Mouse (Mus musculus): ENCODE data around the gene Akirin2.

The Akirin2 gene

GRCm38 (mm10) chr4:34550748-34551097 is at the start of gene Akirin2:
Gene Akirin2 (plus strand): TSS chr4:34550937.
- Histone ChIP-seq H3K36me3 (ENCODE audit: insufficient read depth, low read length) (peaks cover 15% of the 10 kb centered on the region), H3K4me3 (replicated peaks; ENCODE audit: low read length) (peak within 1 kb of the TSS; percentile 91), H3K27me3 (ENCODE audit: insufficient read depth, low read length) (no peaks in the 10 kb centered on the region), H3K9me3 (ENCODE audit: low read length) (peaks cover 15% of the 10 kb centered on the region; the same call in 1 of the 2 replicates), H3K4me1 (replicated peaks; ENCODE audit: low read depth, low read length) (peaks cover 37% of the 10 kb centered on the region)
- TF ChIP-seq POU5F1 (IDR thresholded peaks at IDR 0.05; ENCODE audit: borderline replicate concordance, low read length) (no peak), NANOG (IDR thresholded peaks at IDR 0.05; ENCODE audit: borderline replicate concordance, low read length) (no peak)

DNA sequence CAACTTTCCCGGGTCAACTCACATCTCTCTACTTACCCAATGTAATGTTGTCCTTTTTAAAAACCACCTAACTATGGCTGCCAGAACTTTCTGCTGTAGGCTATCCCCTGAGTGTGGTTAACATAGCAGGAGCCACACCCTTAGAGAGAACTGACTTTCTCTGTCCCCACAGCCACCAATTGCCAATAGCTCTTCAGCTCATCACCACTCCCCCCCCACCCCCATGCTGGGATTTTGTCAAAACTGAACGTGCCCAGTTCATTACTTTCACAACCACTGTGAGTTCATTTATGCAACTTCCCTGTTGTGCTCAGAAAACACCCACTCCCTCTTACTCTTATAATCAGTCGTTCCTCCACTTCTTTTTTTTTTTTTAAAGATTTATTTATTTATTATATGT is 40.4 kb upstream of the Akirin2 start:
- H3K4me1 ChIP-seq (replicated peaks; ENCODE audit: low read depth, low read length) = no peaks in the 10 kb centered on the region
- no peak for TF ChIP-seq NANOG (IDR thresholded peaks at IDR 0.05; ENCODE audit: borderline replicate concordance, low read length)
- no peak for TF ChIP-seq CTCF (conservative IDR thresholded peaks at IDR 0.05; ENCODE audit: low read length)
- no peak for TF ChIP-seq POU5F1 (IDR thresholded peaks at IDR 0.05; ENCODE audit: borderline replicate concordance, low read length)

DNA sequence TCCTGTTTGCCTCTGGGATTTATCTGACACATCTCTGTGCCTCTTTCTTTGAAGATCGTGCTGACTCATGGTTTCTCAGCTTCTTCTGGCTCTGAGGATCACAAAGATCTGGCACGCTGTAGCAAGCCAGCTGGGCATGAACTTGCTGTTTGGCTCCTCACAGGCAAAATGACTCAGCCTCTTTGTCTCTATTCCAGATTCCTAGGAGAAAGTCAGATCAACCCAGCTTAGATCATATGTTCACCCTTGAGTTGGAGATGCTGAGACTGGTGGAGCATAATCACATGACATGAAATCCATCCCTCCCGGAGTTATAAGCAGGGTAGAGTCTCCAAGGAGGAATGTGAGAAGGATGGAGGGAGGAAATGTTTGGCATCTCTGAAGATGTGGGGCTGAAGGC is 27.9 kb upstream of the Akirin2 start:
- no peak for TF ChIP-seq CTCF (conservative IDR thresholded peaks at IDR 0.05; ENCODE audit: low read length)
- no peak for TF ChIP-seq NANOG (IDR thresholded peaks at IDR 0.05; ENCODE audit: borderline replicate concordance, low read length)
- Histone ChIP-seq H3K27me3 (ENCODE audit: insufficient read depth, low read length) (no peaks in the 10 kb centered on the region), H3K9me3 (ENCODE audit: low read length) (peaks cover 43% of the 10 kb centered on the region), H3K4me1 (replicated peaks; ENCODE audit: low read depth, low read length) (no peaks in the 10 kb centered on the region), H3K36me3 (ENCODE audit: insufficient read depth, low read length) (no peaks in the 10 kb centered on the region), H3K4me3 (replicated peaks; ENCODE audit: low read length) (no peak overlapping the region)

More for the DNA sequence above, 40.4 kb upstream of the Akirin2 start:
- H3K36me3 ChIP-seq (ENCODE audit: insufficient read depth, low read length) = no peaks in the 10 kb centered on the region
- peaks cover 58% of the 10 kb centered on the region for H3K9me3 ChIP-seq (ENCODE audit: low read length)
- no peaks in the 10 kb centered on the region for H3K27me3 ChIP-seq (ENCODE audit: insufficient read depth, low read length)
- no peak overlapping the region for H3K4me3 ChIP-seq (replicated peaks; ENCODE audit: low read length)

GRCm38 (mm10) chr4:34523586-34523985 is 27.2 kb upstream of the Akirin2 start:
- Histone ChIP-seq H3K9me3 (ENCODE audit: low read length) (peaks cover 44% of the 10 kb centered on the region), H3K4me3 (replicated peaks; ENCODE audit: low read length) (no peak overlapping the region), H3K27me3 (ENCODE audit: insufficient read depth, low read length) (no peaks in the 10 kb centered on the region), H3K36me3 (ENCODE audit: insufficient read depth, low read length) (no peaks in the 10 kb centered on the region), H3K4me1 (replicated peaks; ENCODE audit: low read depth, low read length) (no peaks in the 10 kb centered on the region)
- TF ChIP-seq NANOG (IDR thresholded peaks at IDR 0.05; ENCODE audit: borderline replicate concordance, low read length) (no peak), POU5F1 (IDR thresholded peaks at IDR 0.05; ENCODE audit: borderline replicate concordance, low read length) (no peak), CTCF (conservative IDR thresholded peaks at IDR 0.05; ENCODE audit: low read length) (no peak)

GRCm38 (mm10) chr4:34526771-34527170 is 24.0 kb upstream of the Akirin2 start:
- H3K9me3 ChIP-seq (ENCODE audit: low read length) = peaks cover 68% of the 10 kb centered on the region

GRCm38 (mm10) chr4:34528430-34529100 is 22.2 kb upstream of the Akirin2 start:
- peaks cover 73% of the 10 kb centered on the region for H3K9me3 ChIP-seq (ENCODE audit: low read length)
- H3K36me3 ChIP-seq (ENCODE audit: insufficient read depth, low read length) = no peaks in the 10 kb centered on the region
- no peak overlapping the region for H3K4me3 ChIP-seq (replicated peaks; ENCODE audit: low read length)
- TF ChIP-seq POU5F1 (IDR thresholded peaks at IDR 0.05; ENCODE audit: borderline replicate concordance, low read length) (no peak), NANOG (IDR thresholded peaks at IDR 0.05; ENCODE audit: borderline replicate concordance, low read length) (no peak), CTCF (conservative IDR thresholded peaks at IDR 0.05; ENCODE audit: low read length) (no peak)
- no peaks in the 10 kb centered on the region for H3K27me3 ChIP-seq (ENCODE audit: insufficient read depth, low read length)
- H3K4me1 ChIP-seq (replicated peaks; ENCODE audit: low read depth, low read length) = no peaks in the 10 kb centered on the region

More at GRCm38 (mm10) chr4:34526771-34527170, 24.0 kb upstream of the Akirin2 start:
- TF ChIP-seq NANOG (IDR thresholded peaks at IDR 0.05; ENCODE audit: borderline replicate concordance, low read length) (no peak), CTCF (conservative IDR thresholded peaks at IDR 0.05; ENCODE audit: low read length) (no peak), POU5F1 (IDR thresholded peaks at IDR 0.05; ENCODE audit: borderline replicate concordance, low read length) (no peak)
- Histone ChIP-seq H3K4me3 (replicated peaks; ENCODE audit: low read length) (no peak overlapping the region), H3K4me1 (replicated peaks; ENCODE audit: low read depth, low read length) (no peaks in the 10 kb centered on the region), H3K27me3 (ENCODE audit: insufficient read depth, low read length) (no peaks in the 10 kb centered on the region), H3K36me3 (ENCODE audit: insufficient read depth, low read length) (no peaks in the 10 kb centered on the region)

- Histone ChIP-seq H3K9me3 (ENCODE audit: low read length) (peaks cover 74% of the 10 kb centered on the region), H3K4me3 (replicated peaks; ENCODE audit: low read length) (no peak overlapping the region), H3K36me3 (ENCODE audit: insufficient read depth, low read length) (no peaks in the 10 kb centered on the region), H3K27me3 (ENCODE audit: insufficient read depth, low read length) (no peaks in the 10 kb centered on the region), H3K4me1 (replicated peaks; ENCODE audit: low read depth, low read length) (no peaks in the 10 kb centered on the region)
- TF ChIP-seq NANOG (IDR thresholded peaks at IDR 0.05; ENCODE audit: borderline replicate concordance, low read length) (no peak), POU5F1 (IDR thresholded peaks at IDR 0.05; ENCODE audit: borderline replicate concordance, low read length) (no peak), CTCF (conservative IDR thresholded peaks at IDR 0.05; ENCODE audit: low read length) (no peak)
These were observed 21.4 kb upstream of the Akirin2 start for GRCm38 (mm10) chr4:34529379-34529778.

DNA sequence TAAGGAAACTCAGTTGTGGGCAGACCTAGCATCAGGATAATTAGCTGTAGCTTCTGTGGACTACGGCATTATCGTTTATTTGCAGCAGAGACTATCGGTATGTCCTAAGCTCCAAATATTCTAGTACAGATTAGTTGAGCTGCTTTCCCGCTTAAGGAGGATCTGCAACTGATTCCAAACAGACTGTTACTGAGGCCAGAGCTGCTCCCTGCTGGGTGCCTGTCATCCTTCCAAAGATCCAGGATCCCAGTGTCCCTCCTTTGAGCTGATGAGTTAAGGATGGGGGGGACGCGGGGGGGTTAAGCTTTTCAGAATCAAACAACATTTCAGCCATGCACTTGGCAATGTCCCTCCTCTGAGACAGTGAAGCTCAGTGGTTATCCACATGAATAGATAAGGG is 20.8 kb upstream of the Akirin2 start:
- Histone ChIP-seq H3K4me3 (replicated peaks; ENCODE audit: low read length) (no peak overlapping the region), H3K27me3 (ENCODE audit: insufficient read depth, low read length) (no peaks in the 10 kb centered on the region), H3K9me3 (ENCODE audit: low read length) (peaks cover 77% of the 10 kb centered on the region), H3K36me3 (ENCODE audit: insufficient read depth, low read length) (no peaks in the 10 kb centered on the region), H3K4me1 (replicated peaks; ENCODE audit: low read depth, low read length) (no peaks in the 10 kb centered on the region)
- TF ChIP-seq NANOG (IDR thresholded peaks at IDR 0.05; ENCODE audit: borderline replicate concordance, low read length) (no peak), CTCF (conservative IDR thresholded peaks at IDR 0.05; ENCODE audit: low read length) (no peak), POU5F1 (IDR thresholded peaks at IDR 0.05; ENCODE audit: borderline replicate concordance, low read length) (no peak)
